In the genomic region with DNA sequence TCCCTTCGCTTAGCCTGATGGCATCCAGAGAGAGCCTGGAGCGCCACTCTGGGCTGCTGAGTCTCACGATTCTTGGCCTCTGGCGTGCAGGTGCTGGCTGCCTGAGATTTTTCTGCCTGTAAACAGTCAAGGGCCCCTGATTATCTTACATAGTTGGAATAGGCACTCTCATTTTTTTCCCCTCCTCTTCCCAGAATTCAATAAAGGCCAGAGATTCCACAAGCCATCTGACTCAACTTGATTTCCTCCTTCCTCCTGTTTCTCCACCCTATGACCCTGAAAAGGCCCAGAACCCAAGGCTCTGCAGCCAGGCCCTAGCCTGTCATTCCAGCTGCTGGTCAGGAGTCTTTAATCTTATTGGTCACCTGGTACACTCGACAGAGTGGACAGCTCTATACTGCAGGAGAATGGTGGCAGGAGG, we compare ENCODE assay signal across 9 mouse cellular contexts. TPM values are rescaled to one million over a fixed set of nuclear protein-coding genes. Genes with fewer than 3 reads are reported as not detected.
DNase-seq lines count a peak whose midpoint lies in the region; ATAC-seq and TF ChIP-seq lines count a peak whose summit lies in the region.
"Had no signal": no experiment of that assay in that cellular context is flagged by ENCODE, and none has a peak within 500 bp of the region (broad histone marks: within the 10 kb centered on the region; RNA-seq: fewer than 3 reads in every experiment).

No protein-coding gene starts in this region.

- H3K27ac ChIP-seq in forebrain, embryonic 12.5 days = peak overlapping the region; percentile 13; the same call in 1 of the 2 replicates
- H3K27ac ChIP-seq in forebrain, embryonic 14.5 days (ENCODE audit: low read depth, low read length) = no peak overlapping the region
- peak overlapping the region; percentile 37 for H3K27ac ChIP-seq in liver, adult 2 months (replicated peaks; ENCODE audit: insufficient read depth, low read depth, low read length)
- peak overlapping the region; percentile 76 for H3K27ac ChIP-seq in intestine, embryonic 14.5 days (ENCODE audit: low read depth)
- H3K27ac ChIP-seq in neural tube, embryonic 13.5 days (replicated peaks) = peak overlapping the region; percentile 33; the same call in 1 of the 2 replicates

- H3K4me2 ChIP-seq in forebrain, embryonic 12.5 days = no peak overlapping the region
- no peak overlapping the region for H3K4me2 ChIP-seq in forebrain, embryonic 14.5 days (ENCODE audit: low read length)
- no peak overlapping the region for H3K4me2 ChIP-seq in intestine, embryonic 14.5 days (ENCODE audit: low read length)
- H3K4me2 ChIP-seq in neural tube, embryonic 13.5 days = no peak overlapping the region

- H3K9me3 ChIP-seq in forebrain, embryonic 12.5 days = no peaks in the 10 kb centered on the region
- H3K9me3 ChIP-seq in forebrain, embryonic 14.5 days (replicated peaks; ENCODE audit: control insufficient read depth, low read length) = no peaks in the 10 kb centered on the region
- no peaks in the 10 kb centered on the region for H3K9me3 ChIP-seq in intestine, embryonic 14.5 days (ENCODE audit: control insufficient read depth, low read length)
- H3K9me3 ChIP-seq in neural tube, embryonic 13.5 days = no peaks in the 10 kb centered on the region

- intact Hi-C loops in gastrocnemius, postnatal 14 days (cut with DNase I; ENCODE audit: low total_unique reads) = no loop called here

- 67% methylated on average over 5 of the region's 5 CpGs for WGBS in forebrain, embryonic 12.5 days
- 64% methylated on average over 5 of the region's 5 CpGs for WGBS in forebrain, embryonic 14.5 days
- WGBS in liver, adult 2 months = 66% methylated on average over 5 of the region's 5 CpGs
- WGBS in intestine, embryonic 14.5 days = 35% methylated on average over 5 of the region's 5 CpGs
- WGBS in neural tube, embryonic 13.5 days = 67% methylated on average over 5 of the region's 5 CpGs

- H3K9ac ChIP-seq in forebrain, embryonic 12.5 days = no peak overlapping the region
- H3K9ac ChIP-seq in forebrain, embryonic 14.5 days (ENCODE audit: low read length) = no peak overlapping the region
- H3K9ac ChIP-seq in liver, adult 2 months (ENCODE audit: low read depth, low read length) = no peak overlapping the region
- H3K9ac ChIP-seq in intestine, embryonic 14.5 days (ENCODE audit: low read length) = no peak overlapping the region
- H3K9ac ChIP-seq in neural tube, embryonic 13.5 days = no peak overlapping the region

- no peaks in the 10 kb centered on the region for H3K27me3 ChIP-seq in forebrain, embryonic 12.5 days
- no peaks in the 10 kb centered on the region for H3K27me3 ChIP-seq in forebrain, embryonic 14.5 days (replicated peaks; ENCODE audit: control insufficient read depth, insufficient read depth, low read length)
- no peaks in the 10 kb centered on the region for H3K27me3 ChIP-seq in liver, adult 2 months (ENCODE audit: control insufficient read depth, insufficient read depth, low read length)
- H3K27me3 ChIP-seq in intestine, embryonic 14.5 days (replicated peaks; ENCODE audit: control insufficient read depth, insufficient read depth, low read length) = no peaks in the 10 kb centered on the region
- no peaks in the 10 kb centered on the region for H3K27me3 ChIP-seq in neural tube, embryonic 13.5 days

- DNase-seq in forebrain, embryonic 14.5 days (ENCODE audit: low spot score) = no peak
- no peak for DNase-seq in liver, adult 2 months (ENCODE audit: extremely low read depth, low read depth, low spot score)
- no peak for DNase-seq in liver
- no peak for DNase-seq in intestine, embryonic 14.5 days (ENCODE audit: low spot score)
- no peak for DNase-seq in gastrocnemius, postnatal 14 days
- DNase-seq in layer of hippocampus, postnatal 36 days = no peak
- DNase-seq: gastrocnemius, postnatal 36 days had no signal

- no peak for ATAC-seq in forebrain, embryonic 12.5 days (ENCODE audit: low FRiP score)
- no peak for ATAC-seq in forebrain, embryonic 14.5 days
- ATAC-seq in intestine, embryonic 14.5 days (replicated peaks; ENCODE audit: low FRiP score, low TSS enrichment, low read depth) = no peak
- ATAC-seq in neural tube, embryonic 13.5 days (ENCODE audit: low read depth) = no peak

- H3K36me3 ChIP-seq in forebrain, embryonic 12.5 days (replicated peaks) = no peaks in the 10 kb centered on the region
- H3K36me3 ChIP-seq in forebrain, embryonic 14.5 days (ENCODE audit: control insufficient read depth, insufficient read depth, low read length) = no peaks in the 10 kb centered on the region
- H3K36me3 ChIP-seq in liver, adult 2 months (ENCODE audit: control insufficient read depth, insufficient read depth, low read length) = no peaks in the 10 kb centered on the region
- no peaks in the 10 kb centered on the region for H3K36me3 ChIP-seq in intestine, embryonic 14.5 days (ENCODE audit: control insufficient read depth, insufficient read depth, low read length)
- H3K36me3 ChIP-seq in neural tube, embryonic 13.5 days = no peaks in the 10 kb centered on the region

- TF ChIP-seq POLR2A in liver, adult 2 months (IDR thresholded peaks at IDR 0.05; ENCODE audit: extremely low read depth, insufficient read depth, low read length) = no peak

- no peak for TF ChIP-seq CTCF in liver, adult 2 months (IDR thresholded peaks at IDR 0.05; ENCODE audit: low read depth, low read length)

- H3K4me1 ChIP-seq in forebrain, embryonic 12.5 days = peaks cover 9% of the 10 kb centered on the region; the same call in 1 of the 2 replicates
- H3K4me1 ChIP-seq in forebrain, embryonic 14.5 days (ENCODE audit: control insufficient read depth, insufficient read depth, low read length) = no peaks in the 10 kb centered on the region
- peaks cover 2% of the 10 kb centered on the region; the same call in 1 of the 2 replicates for H3K4me1 ChIP-seq in liver, adult 2 months (ENCODE audit: control insufficient read depth, insufficient read depth, low read length)
- H3K4me1 ChIP-seq in intestine, embryonic 14.5 days (replicated peaks; ENCODE audit: control insufficient read depth, insufficient read depth, low read length) = peaks cover 49% of the 10 kb centered on the region
- peaks cover 12% of the 10 kb centered on the region; the same call in 1 of the 2 replicates for H3K4me1 ChIP-seq in neural tube, embryonic 13.5 days (replicated peaks)

- no peak overlapping the region for H3K4me3 ChIP-seq in forebrain, embryonic 12.5 days (replicated peaks)
- no peak overlapping the region for H3K4me3 ChIP-seq in forebrain, embryonic 14.5 days (ENCODE audit: low read depth, low read length)
- no peak overlapping the region for H3K4me3 ChIP-seq in liver, adult 2 months (ENCODE audit: insufficient read depth, low read depth, low read length)
- no peak overlapping the region for H3K4me3 ChIP-seq in intestine, embryonic 14.5 days (ENCODE audit: low read depth, low read length)
- no peak overlapping the region for H3K4me3 ChIP-seq in neural tube, embryonic 13.5 days

- H3K79me2 ChIP-seq in liver, adult 2 months (ENCODE audit: control insufficient read depth, insufficient read depth, low read length) = no peaks in the 10 kb centered on the region

RNA-seq across cellular contexts. Expression of gene Amotl2, which starts 43.1 kb away (rescaled TPM):
- 82.4 TPM in 2 replicates for polyA plus RNA-seq in forebrain, embryonic 12.5 days (2016; fragmentation: Nextera tagmentation; extraction: Ambion mirVana)
- polyA plus RNA-seq in forebrain, embryonic 14.5 days (2014; fragmentation: Nextera tagmentation; extraction: Ambion mirVana) = 30.4 and 44.0 TPM in 2 replicates
- total RNA-seq in liver, adult 2 months (2014; rRNA removed) = 19.9 and 21.5 TPM in 2 replicates
- polyA plus RNA-seq in liver, adult 2 months (2012; rRNA removed) = 9.2 and 14.0 TPM in 2 replicates
- 29.3 and 33.6 TPM in 2 replicates for polyA plus RNA-seq in intestine, embryonic 14.5 days (2014; fragmentation: Nextera tagmentation; extraction: Ambion mirVana)
- 59.3 and 69.6 TPM in 2 replicates for polyA plus RNA-seq in neural tube, embryonic 13.5 days (2015; fragmentation: Nextera tagmentation; extraction: Ambion mirVana)
- total RNA-seq in gastrocnemius, postnatal 14 days (2021) = 10 to 100 TPM; 19.4 to 25.0 TPM
- total RNA-seq in layer of hippocampus, postnatal 36 days (2021) = 10 to 100 TPM; 17.2 to 18.6 TPM
